Mouse (Mus musculus) limb, embryonic 11.5 days (tissue): ENCODE measurements at regions not wholly inside any gene's neighbourhood (a gene's known extent, or its start where the extent isn't known, plus 50 kb on each side); places are given as distances from the start of the nearest gene placed in this dataset.

Experiments
- ATAC-seq: fragments of 200-750 bp; cut with Nextera tagmentation; 2 replicates; pipeline ENCODE4 v1.8.0; 2017; ENCODE audit warnings: low read depth; ENCODE audit not compliant: insufficient number of reproducible peaks, low FRiP score, low TSS enrichment
- DNase-seq: peaks from one replicate; pipeline ENCODE4 v3.0.0-alpha.2; 2015; ENCODE audit warnings: low spot score
- H3K27ac ChIP-seq: fragments of 300-500 bp; sonication (generic); replicated peaks from 2 replicates; pipeline ENCODE4 v1.5.1; 2014; ENCODE audit warnings: low read depth, mild to moderate bottlenecking, low read length
- H3K27me3 ChIP-seq: fragments of 300-500 bp; sonication (generic); 2 replicates; pipeline ENCODE4 v1.6.1; 2014; ENCODE audit warnings: mild to moderate bottlenecking, low read length, mixed read lengths; ENCODE audit not compliant: control insufficient read depth, insufficient read depth
- H3K36me3 ChIP-seq: fragments of 300-500 bp; sonication (generic); 2 replicates; pipeline ENCODE4 v1.6.1; 2014; ENCODE audit warnings: mild to moderate bottlenecking, low read length, moderate library complexity, mixed read lengths; ENCODE audit not compliant: control insufficient read depth, insufficient read depth
- H3K4me1 ChIP-seq: fragments of 300-500 bp; sonication (generic); 2 replicates; pipeline ENCODE4 v1.6.1; 2014; ENCODE audit warnings: low read length, mixed read lengths; ENCODE audit not compliant: control insufficient read depth, insufficient read depth
- H3K4me2 ChIP-seq: fragments of 300-500 bp; sonication (generic); 2 replicates; pipeline ENCODE4 v1.6.1; 2014; ENCODE audit warnings: low read depth, mild to moderate bottlenecking, moderate library complexity; ENCODE audit not compliant: severe bottlenecking
- H3K4me3 ChIP-seq: fragments of 300-500 bp; sonication (generic); 2 replicates; pipeline ENCODE4 v1.5.1; 2014; ENCODE audit warnings: low read depth, low read length
- H3K9ac ChIP-seq: fragments of 300-500 bp; sonication (generic); 2 replicates; pipeline ENCODE4 v1.6.1; 2014; ENCODE audit warnings: mild to moderate bottlenecking, low read length
- H3K9me3 ChIP-seq: fragments of 300-500 bp; sonication (generic); 2 replicates; pipeline ENCODE4 v1.6.1; 2016; ENCODE audit warnings: low read length; ENCODE audit not compliant: control insufficient read depth
- WGBS: fragments of 180-500 bp; shearing (Covaris S2); extraction: QIAGEN DNeasy Blood & Tissue Kit; methylation state at CpG from one replicate; pipeline ENCODE4 v1.1.7; 2014; 5-methylcytosine and 5-hydroxymethylcytosine counted together

GRCm38 (mm10) chr4:53264501-53264900 is 104.8 kb upstream of the Abca1 start:
- H3K4me2 ChIP-seq, result no peak overlapping the region
- no peaks in the 10 kb centered on the region for H3K9me3 ChIP-seq
- H3K4me1 ChIP-seq, result no peaks in the 10 kb centered on the region
- H3K27ac ChIP-seq, result no peak overlapping the region
- no peak overlapping the region for H3K4me3 ChIP-seq
- 91% methylated on average over 2 of the region's 2 CpGs for WGBS
- H3K36me3 ChIP-seq, result no peaks in the 10 kb centered on the region
- ATAC-seq (no peak), DNase-seq (no peak)
- no peaks in the 10 kb centered on the region for H3K27me3 ChIP-seq
- H3K9ac ChIP-seq, result no peak overlapping the region

- no peaks in the 10 kb centered on the region for H3K36me3 ChIP-seq
- ATAC-seq, result no peak
- H3K4me2 ChIP-seq, result no peak overlapping the region
- H3K9ac ChIP-seq, result no peak overlapping the region
- no peaks in the 10 kb centered on the region for H3K4me1 ChIP-seq
- 73% methylated on average over 13 of the region's 13 CpGs for WGBS
- H3K9me3 ChIP-seq, result no peaks in the 10 kb centered on the region
- H3K27me3 ChIP-seq, result no peaks in the 10 kb centered on the region
- no peak for DNase-seq
- no peak overlapping the region for H3K27ac ChIP-seq
- no peak overlapping the region for H3K4me3 ChIP-seq
Observed at GRCm38 (mm10) chr4:53263776-53264175, 104.1 kb upstream of the Abca1 start.

GRCm38 (mm10) chr4:53262466-53262865 is 102.8 kb upstream of the Abca1 start:
- no peak overlapping the region for H3K27ac ChIP-seq
- no peaks in the 10 kb centered on the region for H3K27me3 ChIP-seq
- H3K36me3 ChIP-seq, result no peaks in the 10 kb centered on the region
- no peak overlapping the region for H3K4me3 ChIP-seq
- H3K4me1 ChIP-seq, result no peaks in the 10 kb centered on the region
- no peak overlapping the region for H3K4me2 ChIP-seq
- no peak for DNase-seq
- no peaks in the 10 kb centered on the region for H3K9me3 ChIP-seq
- 86% methylated on average over 5 of the region's 5 CpGs for WGBS
- no peak for ATAC-seq
- no peak overlapping the region for H3K9ac ChIP-seq

- no peaks in the 10 kb centered on the region for H3K36me3 ChIP-seq
- no peak overlapping the region for H3K27ac ChIP-seq
- no peak for DNase-seq
- H3K4me3 ChIP-seq, result no peak overlapping the region
- no peak overlapping the region for H3K9ac ChIP-seq
- H3K27me3 ChIP-seq, result no peaks in the 10 kb centered on the region
- H3K9me3 ChIP-seq, result no peaks in the 10 kb centered on the region
- 77% methylated on average over 6 of the region's 6 CpGs for WGBS
- ATAC-seq, result no peak
- no peak overlapping the region for H3K4me2 ChIP-seq
- H3K4me1 ChIP-seq, result no peaks in the 10 kb centered on the region
Observed at GRCm38 (mm10) chr4:53261556-53262140, 102.0 kb upstream of the Abca1 start.

DNA sequence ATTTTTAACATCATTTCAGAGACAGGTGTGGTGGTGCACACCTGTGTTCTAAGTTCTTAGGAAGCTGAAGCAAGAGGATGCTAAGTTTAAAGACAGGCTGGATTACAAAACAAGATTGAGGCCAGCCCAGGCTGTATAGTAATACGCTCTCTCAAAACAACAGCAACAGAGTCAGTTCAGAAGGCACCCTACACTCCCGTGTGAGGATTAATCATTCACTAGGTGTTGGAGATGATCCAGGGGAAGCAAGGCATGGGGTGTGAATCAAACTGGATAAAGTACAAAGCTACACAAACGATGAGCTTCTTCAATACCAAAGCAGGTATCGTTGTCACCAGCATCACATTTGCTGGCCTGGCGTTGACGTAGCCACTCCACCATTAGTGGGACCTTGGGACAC is 99.3 kb upstream of the Abca1 start:
- 95% methylated on average over 6 of the region's 6 CpGs for WGBS
- DNase-seq, result no peak
- no peaks in the 10 kb centered on the region for H3K36me3 ChIP-seq
- no peak overlapping the region for H3K9ac ChIP-seq
- H3K9me3 ChIP-seq, result no peaks in the 10 kb centered on the region
- no peak for ATAC-seq
- H3K4me1 ChIP-seq, result no peaks in the 10 kb centered on the region
- H3K4me3 ChIP-seq, result no peak overlapping the region
- no peak overlapping the region for H3K4me2 ChIP-seq
- no peak overlapping the region for H3K27ac ChIP-seq
- no peaks in the 10 kb centered on the region for H3K27me3 ChIP-seq

DNA sequence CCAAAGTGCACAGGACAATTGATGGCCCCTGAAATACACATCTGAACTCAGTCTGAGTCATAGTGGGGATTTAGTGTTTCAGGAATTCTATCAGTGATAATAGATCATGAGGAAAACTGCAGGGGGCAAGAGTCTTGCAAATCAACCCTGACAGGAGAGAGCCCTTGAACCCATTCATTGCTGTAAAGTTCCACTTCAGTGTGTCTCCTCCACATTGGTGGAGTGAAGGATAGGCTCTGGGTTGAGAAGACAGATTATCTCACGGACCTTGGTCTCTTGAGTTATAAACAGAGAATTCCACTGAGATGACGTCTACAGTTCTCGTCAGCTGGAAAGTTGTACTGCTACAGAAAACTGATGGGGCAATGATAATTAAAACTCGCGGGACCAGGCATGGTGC is 97.3 kb upstream of the Abca1 start:
- H3K9ac ChIP-seq, result no peak overlapping the region
- H3K4me2 ChIP-seq, result no peak overlapping the region
- H3K36me3 ChIP-seq, result no peaks in the 10 kb centered on the region
- H3K27me3 ChIP-seq, result no peaks in the 10 kb centered on the region
- no peak for ATAC-seq
- H3K4me1 ChIP-seq, result no peaks in the 10 kb centered on the region
- 92% methylated on average over 5 of the region's 5 CpGs for WGBS
- no peak for DNase-seq
- no peak overlapping the region for H3K27ac ChIP-seq
- no peak overlapping the region for H3K4me3 ChIP-seq
- H3K9me3 ChIP-seq, result no peaks in the 10 kb centered on the region

DNA sequence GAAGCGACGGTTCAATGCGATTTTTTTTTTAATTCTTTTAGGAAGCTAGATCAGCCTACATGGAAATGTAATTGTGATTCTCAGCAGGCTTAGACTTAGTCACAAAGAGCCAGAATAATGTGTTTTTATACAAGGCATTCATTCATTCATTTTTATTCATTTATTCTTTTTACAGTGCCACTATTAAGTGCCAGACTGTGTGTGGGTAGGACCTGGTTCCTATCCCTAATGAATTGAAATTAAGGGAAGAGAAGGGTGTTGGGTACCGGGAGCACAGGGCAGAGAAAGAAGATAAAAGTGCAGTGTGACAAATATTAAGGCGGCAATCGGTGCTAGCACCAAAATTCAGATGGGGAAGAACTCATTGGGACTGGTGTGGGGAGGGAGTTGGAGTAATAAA is 94.8 kb upstream of the Abca1 start:
- Histone ChIP-seq H3K36me3 (no peaks in the 10 kb centered on the region), H3K27me3 (no peaks in the 10 kb centered on the region), H3K4me3 (no peak overlapping the region), H3K4me2 (no peak overlapping the region), H3K27ac (no peak overlapping the region), H3K9me3 (no peaks in the 10 kb centered on the region), H3K9ac (no peak overlapping the region), H3K4me1 (no peaks in the 10 kb centered on the region)
- DNase-seq (no peak), ATAC-seq (no peak)
- WGBS, result 88% methylated on average over 6 of the region's 6 CpGs

DNA sequence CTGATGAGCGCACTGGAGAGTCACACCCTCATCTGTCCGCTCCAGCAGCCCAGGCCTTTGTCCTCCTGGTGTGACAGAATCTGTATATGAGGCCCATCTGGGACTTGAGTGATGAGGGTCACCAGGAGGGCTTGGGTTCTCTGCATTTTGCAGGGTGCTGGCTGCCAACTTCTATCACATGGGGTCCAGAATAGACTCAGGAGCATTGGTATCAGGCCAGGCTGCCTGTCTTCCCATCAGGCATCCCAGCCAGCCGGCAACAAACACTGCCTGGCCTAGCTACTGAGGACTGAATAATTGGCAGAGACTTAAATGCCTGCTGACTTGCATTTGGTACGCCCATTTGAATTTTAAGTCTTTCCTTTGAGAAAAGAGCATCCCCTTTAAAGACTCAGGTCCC is 94.0 kb upstream of the Abca1 start:
- no peak overlapping the region for H3K27ac ChIP-seq
- no peaks in the 10 kb centered on the region for H3K9me3 ChIP-seq
- H3K36me3 ChIP-seq, result no peaks in the 10 kb centered on the region
- WGBS, result 48% methylated on average over 4 of the region's 4 CpGs
- no peak for ATAC-seq
- no peak for DNase-seq
- H3K4me3 ChIP-seq, result no peak overlapping the region
- no peak overlapping the region for H3K4me2 ChIP-seq
- no peak overlapping the region for H3K9ac ChIP-seq
- H3K4me1 ChIP-seq, result no peaks in the 10 kb centered on the region
- no peaks in the 10 kb centered on the region for H3K27me3 ChIP-seq

- no peak overlapping the region for H3K4me3 ChIP-seq
- no peak overlapping the region for H3K9ac ChIP-seq
- no peaks in the 10 kb centered on the region for H3K27me3 ChIP-seq
- no peak overlapping the region for H3K27ac ChIP-seq
- H3K4me1 ChIP-seq, result no peaks in the 10 kb centered on the region
- no peak for ATAC-seq
- WGBS, result 89% methylated on average over 3 of the region's 3 CpGs
- no peak overlapping the region for H3K4me2 ChIP-seq
- H3K36me3 ChIP-seq, result no peaks in the 10 kb centered on the region
- no peak for DNase-seq
- H3K9me3 ChIP-seq, result no peaks in the 10 kb centered on the region
Observed at GRCm38 (mm10) chr4:53250325-53250724, 90.6 kb upstream of the Abca1 start.
